Mouse (Mus musculus) spleen, postnatal 0 days (tissue): ENCODE measurements around the gene Ccdc120. TPM values are rescaled to one million over a fixed set of nuclear protein-coding genes. Genes with fewer than 3 reads are reported as not detected.

Experiments
- polyA plus RNA-seq: library from polyadenylated mRNA; unstranded; fragments of >200 nt; fragmentation: Nextera tagmentation; extraction: Ambion mirVana; gene quantifications from 2 replicates; pipeline ENCODE4 v1.2.1, GENCODE M21; 2015

The Ccdc120 gene
- polyA plus RNA-seq, result 2.1 and 2.4 TPM in 2 replicates

GRCm38 (mm10) chrX:7750432-7751116 is at the start of gene Ccdc120:
Ccdc120 (minus strand) TSS chrX:7750905.

GRCm38 (mm10) chrX:7789542-7790136 is 38.9 kb upstream of the Ccdc120 start, which contains the start of gene Gripap1:
Gripap1 (plus strand) TSS chrX:7789765.

GRCm38 (mm10) chrX:7762137-7762920 is 11.6 kb upstream of the Ccdc120 start, which contains the start of gene Tfe3:
Tfe3 (plus strand) TSS chrX:7762560.

GRCm38 (mm10) chrX:7728215-7728921 is 22.3 kb downstream of the Ccdc120 start, which contains the start of gene Praf2:
Praf2 (plus strand) TSS chrX:7728439.

GRCm38 (mm10) chrX:7721514-7722281 is 29.0 kb downstream of the Ccdc120 start, which contains the start of gene Gm45208:
Gm45208 (plus strand) TSS chrX:7722245.

GRCm38 (mm10) chrX:7714135-7714899 is 36.4 kb downstream of the Ccdc120 start, which contains the start of gene Wdr45:
Wdr45 (plus strand) TSS chrX:7714333.

GRCm38 (mm10) chrX:7696954-7697381 is 53.7 kb downstream of the Ccdc120 start, which contains the start of gene Gpkow:
Gpkow (plus strand) TSS chrX:7697131.

Other genes with a start within 250 kb of the Ccdc120 start
- gene Foxp3, start 177.3 kb downstream of the Ccdc120 start, polyA plus RNA-seq, result not detected in 2 replicates
- gene Ppp1r3f, start 176.6 kb downstream of the Ccdc120 start, polyA plus RNA-seq, result 0.25 and 0.29 TPM in 2 replicates
- gene Ccdc22, start 145.4 kb downstream of the Ccdc120 start, polyA plus RNA-seq, result 20.3 and 21.9 TPM in 2 replicates
- gene Cacna1f, start 143.8 kb downstream of the Ccdc120 start, polyA plus RNA-seq, result 0.06 and 0.11 TPM in 2 replicates
- 0.34 and 0.43 TPM in 2 replicates for gene Syp, start 112.4 kb downstream of the Ccdc120 start, polyA plus RNA-seq
- gene Prickle3, start 93.6 kb downstream of the Ccdc120 start, polyA plus RNA-seq, result 4.6 and 5.8 TPM in 2 replicates
- gene Plp2, start 79.5 kb downstream of the Ccdc120 start, polyA plus RNA-seq, result 82.0 and 99.0 TPM in 2 replicates
- 0.34 and 0.70 TPM in 2 replicates for gene Magix, start 69.7 kb downstream of the Ccdc120 start, polyA plus RNA-seq
- 15.6 and 16.1 TPM in 2 replicates for gene Gpkow, start 53.8 kb downstream of the Ccdc120 start, polyA plus RNA-seq
- 23.5 and 26.1 TPM in 2 replicates for gene Wdr45, start 36.6 kb downstream of the Ccdc120 start, polyA plus RNA-seq
- gene Gm45208, start 28.7 kb downstream of the Ccdc120 start, polyA plus RNA-seq, result 0.69 and 0.82 TPM in 2 replicates
- 7.2 and 7.9 TPM in 2 replicates for gene Praf2, start 22.5 kb downstream of the Ccdc120 start, polyA plus RNA-seq
- 14.4 and 18.0 TPM in 2 replicates for gene Tfe3, start 11.7 kb upstream of the Ccdc120 start, polyA plus RNA-seq
- gene Gripap1, start 38.9 kb upstream of the Ccdc120 start, polyA plus RNA-seq, result 38.5 and 43.6 TPM in 2 replicates
- 0.41 and 0.44 TPM in 2 replicates for gene Kcnd1, start 71.4 kb upstream of the Ccdc120 start, polyA plus RNA-seq
- gene Otud5, start 90.5 kb upstream of the Ccdc120 start, polyA plus RNA-seq, result 47.1 and 48.6 TPM in 2 replicates
- gene Pim2, start 127.4 kb upstream of the Ccdc120 start, polyA plus RNA-seq, result 4.5 and 6.1 TPM in 2 replicates
- 14.2 and 17.2 TPM in 2 replicates for gene Slc35a2, start 133.1 kb upstream of the Ccdc120 start, polyA plus RNA-seq
- gene Pqbp1, start 148.4 kb upstream of the Ccdc120 start, polyA plus RNA-seq, result 56.8 and 65.6 TPM in 2 replicates
- 104 and 105 TPM in 2 replicates for gene Timm17b, start 148.5 kb upstream of the Ccdc120 start, polyA plus RNA-seq
- gene Gm10491, start 156.9 kb upstream of the Ccdc120 start, polyA plus RNA-seq, result not detected in 2 replicates
- gene Gm10490, start 158.6 kb upstream of the Ccdc120 start, polyA plus RNA-seq, result not detected in 2 replicates
- 0.10 and 0.12 TPM in 2 replicates for gene Pcsk1n, start 168.9 kb upstream of the Ccdc120 start, polyA plus RNA-seq
- gene Eras, start 177.7 kb upstream of the Ccdc120 start, polyA plus RNA-seq, result not detected in 2 replicates
- gene Hdac6, start 197.0 kb upstream of the Ccdc120 start, polyA plus RNA-seq, result 4.6 and 5.7 TPM in 2 replicates
- 115 and 131 TPM in 2 replicates for gene Gata1, start 227.2 kb upstream of the Ccdc120 start, polyA plus RNA-seq